Mouse (Mus musculus): Measurements from ENCODE around the gene Ptn. TPM values are rescaled to one million over a fixed set of nuclear protein-coding genes. Genes with fewer than 3 reads are reported as not detected.
A peak's percentile ranks its signal among the peaks of the same experiment; 100 is the strongest.

Gene Ptn
- 100 to 1,000 TPM; 202 to 229 TPM for total RNA-seq (2021)
- long read RNA-seq, transcript Ptn-201 (5 exons, 1,614 nt): major isoform, 138 of 149 reads
- long read RNA-seq, partial matches to known transcripts: 2 of 149 reads
- long read RNA-seq, other reads (novel, unspliced or antisense): 9 of 149 reads

- peak; percentile 62 to 78 for DNase-seq (ENCODE audit: low spot score in 2 of 2)
Measured at GRCm38 (mm10) chr6:36809747-36810285, at the start of gene Ptn. TSS of gene Ptn (minus strand) at chr6:36810220.

DNA sequence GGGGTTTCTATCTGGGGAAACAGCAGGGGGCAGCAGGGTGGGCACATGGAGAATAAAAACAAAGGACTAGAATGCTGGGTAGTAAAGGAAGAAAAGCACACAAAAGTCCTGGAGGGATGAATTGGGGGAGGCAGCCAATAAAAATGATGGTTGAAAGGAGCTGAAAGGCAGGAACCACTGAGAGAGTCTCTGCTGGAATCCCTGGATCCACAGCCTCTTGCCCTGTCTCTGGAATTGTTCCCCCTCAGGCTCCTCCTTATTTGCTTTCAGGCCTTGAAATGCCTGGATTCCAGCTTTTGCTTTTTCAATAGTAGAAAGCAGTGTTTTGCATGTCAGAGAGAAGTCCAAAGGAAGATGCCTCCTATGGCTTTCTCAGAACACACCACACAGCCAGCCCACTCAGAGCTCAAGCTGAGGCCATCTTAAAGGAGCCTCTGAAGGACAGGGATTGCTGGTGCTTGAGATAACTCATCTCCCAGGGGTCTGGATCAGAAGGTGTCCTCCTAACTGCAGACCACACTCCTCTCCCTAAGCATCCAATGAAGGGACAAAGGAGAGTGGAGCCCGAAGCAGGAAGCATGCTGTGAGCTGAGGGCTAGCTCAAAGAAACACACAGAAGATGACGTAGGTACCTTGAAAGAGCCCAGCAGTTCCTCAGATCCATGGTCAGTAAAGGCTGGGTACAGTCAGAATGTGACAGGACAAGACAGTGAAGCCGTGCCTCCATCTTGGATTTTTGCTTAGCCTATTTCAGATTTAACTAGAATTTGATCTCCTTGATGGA lies 48.4 kb upstream of the Ptn start:
- no peak for DNase-seq (ENCODE audit: low spot score in 2 of 2)

- no peak for DNase-seq (ENCODE audit: low spot score in 2 of 2)
Measured at GRCm38 (mm10) chr6:36857627-36858257, 47.7 kb upstream of the Ptn start.

GRCm38 (mm10) chr6:36850422-36851129 lies 40.6 kb upstream of the Ptn start:
- peak; percentile 69 to 85 for DNase-seq (ENCODE audit: low spot score in 2 of 2)

DNA sequence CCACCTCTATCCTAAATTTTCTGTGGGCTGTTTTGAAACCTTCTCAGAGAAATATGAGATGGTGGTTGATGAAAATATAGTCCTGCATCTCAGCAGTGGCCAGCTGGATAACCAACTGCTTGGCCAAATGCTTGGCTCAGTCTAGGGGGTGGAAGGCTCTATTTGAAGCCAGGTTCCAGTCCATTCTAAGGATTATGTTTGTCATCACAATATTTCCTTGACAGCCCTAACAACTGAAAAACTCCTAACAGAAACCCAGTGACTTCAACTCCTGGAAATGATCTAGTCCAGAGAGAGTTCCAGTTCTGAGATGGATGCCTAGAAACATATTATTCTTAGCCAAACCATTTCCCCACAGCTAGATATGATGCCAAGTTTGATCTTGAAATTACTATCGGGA lies 35.3 kb upstream of the Ptn start:
- DNase-seq (ENCODE audit: low spot score in 2 of 2): no peak

DNA sequence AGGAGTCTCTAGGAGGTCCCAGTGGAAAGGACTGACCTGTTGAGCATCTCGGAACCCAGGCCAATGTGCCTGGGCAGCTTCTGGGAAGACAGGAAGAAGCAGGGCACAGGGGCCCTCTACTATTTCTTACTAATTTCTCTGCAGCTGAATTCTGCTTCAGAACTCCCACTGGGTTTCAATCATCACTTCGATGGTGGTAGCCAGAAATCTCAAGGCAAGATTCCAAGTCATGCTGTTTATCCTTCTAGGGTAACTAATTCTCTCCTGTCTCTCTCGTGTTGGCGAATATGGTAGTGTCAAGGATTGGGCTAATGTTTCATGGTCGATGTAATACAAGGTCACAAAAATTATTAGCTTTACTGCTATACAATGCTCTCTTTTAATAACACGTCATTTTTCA lies 34.2 kb upstream of the Ptn start:
- DNase-seq (ENCODE audit: low spot score in 2 of 2): peak in 1 of 2 experiments; percentile 50

DNA sequence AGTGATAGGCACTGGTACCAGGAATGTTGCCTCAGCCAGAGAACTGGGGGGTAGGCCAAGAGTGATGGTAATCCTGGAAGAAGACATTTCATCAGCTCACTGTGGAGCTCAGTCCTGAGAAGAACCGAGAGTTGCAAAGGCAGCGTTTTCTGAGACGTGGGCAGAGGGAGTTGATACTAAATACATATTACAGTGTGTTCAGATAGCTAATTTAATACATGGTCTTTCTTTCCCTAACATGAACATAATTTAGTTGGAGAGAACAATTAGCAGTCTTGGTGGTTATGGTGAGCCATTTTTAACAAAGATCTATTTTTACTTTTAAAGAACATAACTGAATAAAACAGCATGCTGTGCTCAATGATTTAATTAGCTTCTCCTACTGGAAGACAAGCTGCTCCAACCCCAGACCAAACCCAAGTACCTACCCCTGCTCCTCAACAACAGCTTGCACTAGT lies 33.0 kb upstream of the Ptn start:
- peak in 1 of 2 experiments; percentile 63 for DNase-seq (ENCODE audit: low spot score in 2 of 2)

DNA sequence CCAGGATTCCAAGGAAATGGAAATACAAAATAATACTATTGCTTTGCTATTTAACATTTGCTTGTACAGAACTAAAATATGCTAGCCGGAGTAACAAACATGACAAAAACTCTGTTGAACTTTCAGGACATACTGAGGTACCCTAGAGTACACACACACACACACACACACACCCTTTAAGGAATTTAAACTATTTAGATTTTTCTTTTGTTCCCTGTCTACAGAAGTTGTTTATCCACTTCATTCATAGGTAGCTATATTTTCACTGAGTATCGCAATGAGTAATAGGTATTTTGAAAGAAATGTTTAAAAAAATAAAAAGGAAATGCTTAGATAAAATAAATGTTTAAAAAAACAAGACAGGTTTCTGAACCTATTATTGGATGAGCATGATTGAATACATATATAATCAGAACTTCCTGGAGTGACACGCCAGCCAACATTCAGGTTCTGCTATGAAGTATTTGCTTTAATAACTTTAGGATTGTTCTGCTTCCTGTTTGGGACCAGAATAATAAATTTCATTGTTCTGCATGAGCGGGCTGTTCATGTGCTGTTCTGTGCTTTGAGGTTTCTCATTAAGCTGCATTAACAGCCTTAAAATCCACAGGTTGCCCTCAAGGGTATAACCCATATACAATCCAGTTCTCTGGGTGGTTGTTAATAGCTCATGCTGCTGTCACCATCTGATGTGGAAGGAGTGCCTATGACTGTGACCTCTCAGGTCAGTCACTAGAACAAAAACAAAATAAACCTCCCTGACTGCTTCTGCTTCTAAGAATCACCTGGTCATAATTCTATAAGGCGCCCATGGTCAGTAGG lies 32.3 kb upstream of the Ptn start:
- no peak for DNase-seq (ENCODE audit: low spot score in 2 of 2)

DNA sequence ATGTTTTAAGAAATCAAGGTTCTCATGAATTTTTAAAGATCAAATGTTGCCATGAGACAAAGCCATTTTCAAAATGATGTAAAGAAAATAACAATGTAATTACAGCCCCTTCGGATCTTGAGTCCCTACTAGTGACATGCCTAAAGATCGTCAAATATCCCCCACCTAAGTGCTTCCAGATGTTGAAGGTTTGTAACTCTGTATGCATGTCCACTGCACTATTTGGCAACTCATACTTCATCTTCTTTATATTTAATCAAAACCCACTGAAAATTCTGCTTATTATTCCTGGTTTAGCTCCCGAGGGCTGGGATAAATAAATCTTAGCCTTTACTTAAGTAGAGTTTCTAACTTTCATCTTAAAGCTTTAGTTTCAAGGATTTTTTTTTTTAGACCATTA lies 31.7 kb upstream of the Ptn start:
- DNase-seq (ENCODE audit: low spot score in 2 of 2): no peak

DNA sequence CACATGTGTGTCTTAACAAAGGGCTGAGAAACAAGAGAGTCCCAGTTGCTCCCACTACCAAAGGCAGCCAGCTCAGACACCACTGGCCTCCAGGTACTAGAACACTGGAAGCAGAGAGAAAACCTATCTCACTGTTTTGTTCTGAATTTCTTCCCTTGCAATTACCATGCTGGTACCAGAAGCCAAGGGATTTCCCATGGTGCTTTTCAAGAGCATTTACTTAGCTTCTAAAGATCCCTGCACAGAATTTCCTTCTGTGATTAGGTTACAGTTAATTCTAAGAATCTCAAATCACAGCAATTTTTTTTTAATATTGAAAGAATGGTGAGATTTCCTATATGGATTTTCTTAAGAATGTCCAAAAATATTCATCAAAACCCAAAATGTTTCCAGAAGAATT lies 31.2 kb upstream of the Ptn start:
- no peak for DNase-seq (ENCODE audit: low spot score in 2 of 2)

DNA sequence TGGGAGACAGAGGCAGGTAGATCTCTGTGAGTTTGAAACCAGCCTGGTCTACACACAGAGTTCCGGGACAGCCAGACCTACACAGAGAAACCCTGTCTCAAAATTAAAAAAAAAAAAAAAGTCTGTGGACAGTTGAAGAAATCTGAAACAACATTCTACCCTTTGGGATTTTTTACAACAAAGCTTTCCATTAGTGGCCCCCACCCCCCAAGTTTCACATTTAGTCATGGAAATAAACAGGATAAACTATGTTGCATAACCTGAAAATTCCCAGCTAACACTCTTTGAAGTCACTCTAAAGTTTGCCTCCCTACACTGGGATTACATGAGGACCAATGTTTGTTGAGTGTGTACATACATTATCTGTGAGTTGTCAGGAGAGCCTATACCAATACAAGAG lies 28.7 kb upstream of the Ptn start:
- DNase-seq (ENCODE audit: low spot score in 2 of 2): no peak

DNA sequence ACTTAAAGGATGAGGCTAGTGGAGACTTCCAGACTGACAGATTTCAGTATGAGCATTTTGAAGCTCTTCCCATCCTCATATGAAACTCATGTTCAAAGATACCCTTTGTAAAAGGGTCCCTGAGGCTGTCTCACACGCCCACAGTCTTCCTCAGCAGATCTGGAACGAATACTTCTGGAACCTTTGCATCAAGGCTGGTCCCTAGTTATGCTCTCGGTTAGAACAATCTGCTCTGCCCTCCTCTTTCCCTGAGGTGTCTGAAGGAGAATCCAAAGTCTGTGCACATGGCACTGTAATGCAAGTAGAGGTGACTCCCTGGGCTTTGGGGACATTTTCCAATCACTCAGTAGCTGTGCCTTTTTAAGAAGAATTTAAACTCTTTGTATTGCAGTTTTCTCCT lies 25.3 kb upstream of the Ptn start:
- DNase-seq (ENCODE audit: low spot score in 2 of 2): no peak

DNA sequence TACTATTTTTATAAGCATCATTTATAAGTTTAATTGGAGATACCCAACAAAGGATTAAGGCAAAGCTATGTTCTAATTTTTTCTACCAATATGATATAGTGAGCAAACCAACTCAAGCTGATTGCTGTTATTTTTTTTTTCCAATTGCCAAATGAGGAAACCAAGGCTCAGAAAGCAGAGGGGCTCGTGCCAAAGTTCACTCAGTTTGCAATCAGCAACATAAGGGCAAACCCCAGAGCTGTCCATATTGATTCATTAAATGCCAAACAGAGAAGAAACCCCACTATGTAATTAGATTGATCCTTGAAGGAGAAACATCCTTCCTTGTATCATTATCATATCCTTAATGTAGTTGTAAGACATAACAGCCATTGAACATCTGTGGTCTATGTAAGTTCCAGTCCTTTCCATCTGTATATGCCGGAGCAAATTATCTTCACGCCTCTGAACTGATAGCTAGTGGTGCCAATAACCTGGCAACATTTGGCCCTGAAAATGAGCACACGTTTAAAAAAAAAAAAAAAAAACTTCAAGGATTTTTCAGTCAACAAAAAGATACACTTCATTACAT lies 24.8 kb upstream of the Ptn start:
- DNase-seq (ENCODE audit: low spot score in 2 of 2): no peak

GRCm38 (mm10) chr6:36832681-36833080 lies 22.7 kb upstream of the Ptn start:
- DNase-seq (ENCODE audit: low spot score in 2 of 2): no peak

- no peak for DNase-seq (ENCODE audit: low spot score in 2 of 2)
Measured at GRCm38 (mm10) chr6:36832207-36832606, 22.2 kb upstream of the Ptn start.

DNA sequence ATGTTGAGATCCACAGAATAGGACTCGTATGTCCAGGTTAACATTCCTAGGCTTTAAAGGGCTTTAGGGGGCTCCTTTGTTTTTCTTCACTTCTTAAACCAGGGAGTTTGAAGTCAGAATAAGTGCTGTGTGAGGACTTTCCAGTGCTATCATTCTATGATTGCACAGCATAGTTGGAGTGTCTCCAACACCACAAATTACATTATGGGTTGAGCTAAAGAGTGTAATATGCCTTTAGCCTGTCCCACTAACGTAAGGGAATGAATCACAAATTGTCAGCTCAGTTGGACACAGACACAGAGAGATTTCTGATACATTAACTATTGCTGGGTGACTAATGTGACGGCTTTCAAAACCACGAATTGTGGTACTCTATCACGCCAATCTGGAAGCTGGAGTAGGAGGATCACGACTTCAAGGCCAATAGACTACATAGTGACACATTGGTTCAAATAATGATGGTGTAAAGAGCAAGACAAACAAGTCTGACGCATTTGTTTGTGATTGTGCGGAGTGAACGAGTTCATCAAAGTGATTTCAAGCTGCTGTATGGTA lies 20.4 kb upstream of the Ptn start:
- no peak for DNase-seq (ENCODE audit: low spot score in 2 of 2)

GRCm38 (mm10) chr6:36819784-36820050 lies 9.7 kb upstream of the Ptn start:
- DNase-seq (ENCODE audit: low spot score in 2 of 2): no peak

- DNase-seq (ENCODE audit: low spot score in 2 of 2): peak; percentile 69 to 93
Measured at GRCm38 (mm10) chr6:36819019-36819783, 9.2 kb upstream of the Ptn start.

GRCm38 (mm10) chr6:36818281-36819018 lies 8.4 kb upstream of the Ptn start:
- peak in 1 of 2 experiments; percentile 75 for DNase-seq (ENCODE audit: low spot score in 2 of 2)
